Mouse (Mus musculus) thymus, adult 2 months (tissue): Measurements from ENCODE around the gene Pibf1.

Experiments
- CTCF ChIP-seq: fragments of 200-500 bp; IDR thresholded peaks from 2 replicates; pipeline ENCODE4 v1.5.1; 2012; ENCODE audit warnings: mild to moderate bottlenecking, control low read depth, low read length, moderate library complexity, borderline replicate concordance; ENCODE audit not compliant: control insufficient read depth, poor library complexity, insufficient read depth; ENCODE audit errors: extremely low read depth
- POLR2A ChIP-seq: fragments of 200-500 bp; IDR thresholded peaks from 2 replicates; pipeline ENCODE4 v1.6.1; 2012; ENCODE audit warnings: mild to moderate bottlenecking, low read length, control low read depth, moderate library complexity; ENCODE audit not compliant: control insufficient read depth, poor library complexity, insufficient read depth; ENCODE audit errors: extremely low read depth

DNA sequence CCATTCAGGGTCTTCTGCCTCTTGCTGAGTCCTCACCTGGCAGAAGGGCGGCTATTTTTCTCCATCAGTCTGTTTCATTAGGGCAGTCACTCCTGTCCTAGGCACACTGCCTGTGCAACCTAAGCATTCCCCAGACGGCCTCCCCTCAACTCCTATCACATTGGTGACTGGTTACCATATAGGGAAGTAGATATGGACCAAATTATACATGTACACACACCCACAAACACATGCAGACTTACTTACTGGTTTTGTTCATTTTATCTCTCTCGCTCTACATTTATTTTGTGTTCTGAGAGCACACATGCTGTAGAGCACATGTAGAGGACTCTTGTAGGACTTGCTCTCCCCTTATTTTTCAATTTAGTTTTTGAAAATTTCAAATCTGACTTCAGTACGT lies 3.8 kb downstream of the Pibf1 start:
- no peak for TF ChIP-seq POLR2A
- no peak for TF ChIP-seq CTCF
